Mouse (Mus musculus) regulatory T cell (primary cell): ENCODE results near the gene Ccdc182.

Source experiments
- in situ Hi-C: fragments of 300-600 bp; cut with MboI, MseI; formaldehyde crosslinking; loops from one replicate; pipeline ENCODE4 v1.15.1; 2025; ENCODE audit warnings: high pct_unique_total_duplicates

Gene Ccdc182

DNA sequence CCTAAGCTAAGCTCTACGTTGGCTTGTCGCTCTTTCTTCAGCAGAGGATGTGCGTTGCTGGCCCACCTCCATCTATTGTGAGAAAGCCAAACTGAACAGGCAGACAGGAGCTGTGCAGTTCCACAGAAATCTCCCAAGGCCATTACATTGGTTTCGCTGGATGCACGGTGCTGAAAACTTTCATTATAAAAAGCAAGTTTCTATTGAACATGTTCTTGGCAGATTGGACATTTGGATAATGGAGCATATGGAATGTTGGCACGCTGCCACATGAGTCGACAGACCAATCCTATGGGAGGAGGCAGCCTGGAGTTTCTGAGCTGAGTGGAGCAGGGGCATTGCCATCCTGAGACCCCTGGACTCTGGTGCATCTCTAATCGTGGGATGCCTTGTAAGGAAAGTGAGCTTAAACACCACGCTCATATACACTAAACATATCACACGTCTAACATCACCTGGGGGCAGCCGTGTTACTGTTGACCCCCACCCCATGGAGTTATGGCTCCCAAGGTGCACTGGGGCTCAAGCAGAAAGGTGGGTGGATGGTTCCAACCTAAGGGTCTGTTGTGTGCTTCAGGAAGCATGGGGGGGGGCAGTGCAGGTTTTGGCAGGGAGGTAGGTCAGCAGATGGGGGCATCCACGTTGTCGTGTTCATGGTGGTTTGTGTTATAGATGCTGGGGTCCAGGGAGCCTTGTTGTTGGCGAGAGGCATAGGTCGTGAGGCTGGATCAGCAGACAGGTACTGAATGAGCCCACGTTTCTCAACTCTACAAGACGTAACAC is 35.1 kb downstream of the Ccdc182 start:
- in situ Hi-C loops: no loop called here

GRCm38 (mm10) chr11:88330799-88331198 is 36.9 kb downstream of the Ccdc182 start:
- in situ Hi-C loops: no loop called here

DNA sequence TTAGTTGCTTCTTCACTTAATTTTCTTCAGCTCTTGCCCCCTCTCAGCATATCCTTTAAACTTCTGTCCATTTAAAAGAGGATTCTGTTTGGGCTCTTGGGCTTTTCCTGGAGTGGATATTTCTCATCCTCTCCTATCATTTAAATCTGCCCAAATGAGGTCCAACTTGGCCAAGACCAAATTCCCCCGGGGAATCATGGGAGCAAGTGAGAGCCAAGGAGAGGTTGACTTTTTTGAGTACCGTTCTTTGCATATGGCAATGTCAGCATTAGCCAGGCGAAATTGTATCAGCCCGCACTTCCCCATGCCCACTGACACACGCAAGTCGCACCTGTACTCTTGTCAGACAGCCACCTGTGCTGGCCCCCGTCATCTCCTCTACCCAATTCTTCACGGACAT is 37.9 kb downstream of the Ccdc182 start:
- in situ Hi-C loops: no loop called here

DNA sequence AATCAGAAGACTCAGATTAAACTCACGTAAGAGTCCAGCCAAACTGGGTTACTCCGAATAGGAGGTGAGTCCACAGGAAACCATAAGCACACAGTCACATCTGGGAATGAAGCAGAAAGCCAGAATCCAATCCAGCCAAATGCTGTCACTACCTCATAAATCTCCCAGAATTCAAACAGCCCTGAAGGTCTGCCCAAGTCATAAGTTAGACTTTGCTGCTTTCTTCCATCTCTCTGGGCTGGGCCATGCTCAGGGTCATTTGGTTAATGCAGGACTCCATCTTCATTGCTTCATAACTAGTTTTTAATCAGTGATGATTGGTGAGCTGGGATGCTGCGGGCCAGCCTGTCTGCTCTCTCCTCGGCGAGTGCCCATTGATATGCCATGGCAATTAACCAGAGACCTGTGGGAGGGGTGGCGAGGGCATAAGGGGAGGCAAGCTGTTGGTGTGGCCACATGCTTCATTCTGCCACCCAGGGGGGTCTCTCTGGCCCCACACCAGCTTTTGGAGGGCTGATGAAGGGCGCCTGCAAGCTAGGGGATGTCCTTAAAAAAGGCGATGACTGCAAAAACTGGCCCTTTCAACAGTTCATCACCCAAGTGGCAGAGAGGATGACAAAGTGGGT is 38.6 kb downstream of the Ccdc182 start:
- in situ Hi-C loops: no loop called here

DNA sequence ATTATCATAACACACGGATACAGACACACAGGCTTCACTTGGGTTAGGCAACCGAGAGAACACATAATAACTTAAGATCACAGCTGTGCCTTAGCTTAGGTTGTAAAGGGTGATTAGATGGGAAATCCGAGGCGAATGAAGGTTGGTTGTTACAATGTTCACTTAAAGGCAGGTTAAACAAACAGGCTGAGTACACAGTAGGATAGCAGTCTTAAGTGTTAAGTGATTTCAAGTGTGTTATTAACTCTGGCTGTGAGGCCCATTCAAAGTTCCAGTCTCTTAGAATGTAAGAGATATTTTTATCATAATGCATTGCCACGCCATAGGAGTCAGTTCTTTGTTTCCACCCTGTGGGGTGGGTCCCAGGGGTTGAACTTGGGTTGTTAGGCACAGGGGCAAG is 41.0 kb downstream of the Ccdc182 start:
- in situ Hi-C loops: no loop called here

DNA sequence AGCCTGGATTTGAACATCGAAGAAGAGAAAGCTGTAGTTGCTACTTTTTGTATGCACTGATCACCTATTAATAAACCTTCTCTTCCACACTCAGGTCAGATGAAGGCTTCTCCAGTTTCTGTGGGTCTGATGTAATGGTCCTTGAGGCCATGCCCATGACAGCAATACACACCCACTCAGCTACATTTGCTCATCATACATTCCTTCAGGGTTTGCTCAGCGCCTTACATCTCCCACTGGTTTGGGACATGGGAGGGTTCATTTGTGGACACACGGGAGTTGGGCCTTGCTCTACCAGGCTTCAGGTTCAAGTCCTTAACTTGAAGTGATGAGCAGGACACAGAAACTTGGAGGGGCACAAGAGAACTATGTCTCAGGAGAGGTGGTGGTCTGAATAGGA is 44.1 kb downstream of the Ccdc182 start:
- in situ Hi-C loops: no loop called here
